Mouse (Mus musculus): ENCODE data around the gene 9330182O14Rik. TPM values are rescaled to one million over a fixed set of nuclear protein-coding genes. Genes with fewer than 3 reads are reported as not detected.

9330182O14Rik gene
- polyA plus RNA-seq, 1 experiment from 2014 or later: not detected

- WGBS: 90% methylated on average over 6 of the region's 6 CpGs
- no peak overlapping the region for H3K9ac ChIP-seq (replicated peaks)
- H3K4me1 ChIP-seq (replicated peaks): no peaks in the 10 kb centered on the region
- no peak overlapping the region for H3K4me3 ChIP-seq (replicated peaks)
- H3K36me3 ChIP-seq: no peaks in the 10 kb centered on the region
- H3K27ac ChIP-seq: no peak overlapping the region
- H3K27me3 ChIP-seq: no peaks in the 10 kb centered on the region
- no peak for ATAC-seq
- no peaks in the 10 kb centered on the region for H3K9me3 ChIP-seq
- H3K4me2 ChIP-seq (replicated peaks): no peak overlapping the region
Observed at GRCm38 (mm10) chr15:40157683-40158082, 23.5 kb downstream of the 9330182O14Rik start.

- no peaks in the 10 kb centered on the region for H3K9me3 ChIP-seq
- no peaks in the 10 kb centered on the region for H3K36me3 ChIP-seq
- no peak overlapping the region for H3K4me3 ChIP-seq (replicated peaks)
- WGBS: 40% methylated on average over 9 of the region's 9 CpGs
- 0 out of 2 replicates have a peak overlapping the region, but pooled peaks have one; percentile 59 for H3K27ac ChIP-seq
- no peak overlapping the region for H3K9ac ChIP-seq (replicated peaks)
- peak; percentile 54 for ATAC-seq
- H3K27me3 ChIP-seq: no peaks in the 10 kb centered on the region
- H3K4me1 ChIP-seq (replicated peaks): peaks cover 16% of the 10 kb centered on the region
- H3K4me2 ChIP-seq (replicated peaks): no peak overlapping the region
Observed at GRCm38 (mm10) chr15:40166560-40167275, 32.6 kb downstream of the 9330182O14Rik start.

GRCm38 (mm10) chr15:40167276-40168139 lies 33.3 kb downstream of the 9330182O14Rik start:
- Histone ChIP-seq H3K9me3 (no peaks in the 10 kb centered on the region), H3K4me3 (replicated peaks) (no peak overlapping the region), H3K27me3 (no peaks in the 10 kb centered on the region), H3K36me3 (no peaks in the 10 kb centered on the region), H3K4me2 (replicated peaks) (no peak overlapping the region), H3K27ac (peak overlapping the region; percentile 59; the same call in 1 of the 2 replicates), H3K9ac (replicated peaks) (no peak overlapping the region), H3K4me1 (replicated peaks) (peaks cover 16% of the 10 kb centered on the region)
- WGBS: 66% methylated on average over 26 of the region's 26 CpGs
- ATAC-seq: no peak

GRCm38 (mm10) chr15:40168140-40168688 lies 34.0 kb downstream of the 9330182O14Rik start:
- Histone ChIP-seq H3K4me1 (replicated peaks) (peaks cover 16% of the 10 kb centered on the region), H3K4me3 (replicated peaks) (no peak overlapping the region), H3K9me3 (no peaks in the 10 kb centered on the region), H3K9ac (replicated peaks) (no peak overlapping the region), H3K27ac (peak overlapping the region; percentile 59; the same call in 1 of the 2 replicates), H3K27me3 (no peaks in the 10 kb centered on the region), H3K36me3 (no peaks in the 10 kb centered on the region), H3K4me2 (replicated peaks) (no peak overlapping the region)
- WGBS: 70% methylated on average over 10 of the region's 10 CpGs
- ATAC-seq: no peak

GRCm38 (mm10) chr15:40169061-40169460 lies 34.9 kb downstream of the 9330182O14Rik start:
- WGBS: 81% methylated on average over 5 of the region's 5 CpGs
- Histone ChIP-seq H3K9me3 (no peaks in the 10 kb centered on the region), H3K27ac (no peak overlapping the region), H3K36me3 (no peaks in the 10 kb centered on the region), H3K4me2 (replicated peaks) (no peak overlapping the region), H3K4me1 (replicated peaks) (peaks cover 16% of the 10 kb centered on the region), H3K27me3 (no peaks in the 10 kb centered on the region), H3K9ac (replicated peaks) (no peak overlapping the region), H3K4me3 (replicated peaks) (no peak overlapping the region)
- ATAC-seq: no peak

- no peak overlapping the region for H3K27ac ChIP-seq
- H3K4me3 ChIP-seq (replicated peaks): peak overlapping the region; percentile 12; the same call in 1 of the 2 replicates
- WGBS: 13% methylated on average over 13 of the region's 13 CpGs
- no peaks in the 10 kb centered on the region for H3K27me3 ChIP-seq
- H3K9ac ChIP-seq (replicated peaks): no peak overlapping the region
- H3K36me3 ChIP-seq: no peaks in the 10 kb centered on the region
- H3K4me1 ChIP-seq (replicated peaks): peaks cover 16% of the 10 kb centered on the region
- peak; percentile 72 for ATAC-seq
- no peaks in the 10 kb centered on the region for H3K9me3 ChIP-seq
- peak overlapping the region; percentile 19 for H3K4me2 ChIP-seq (replicated peaks)
Observed at GRCm38 (mm10) chr15:40169705-40170104, 35.5 kb downstream of the 9330182O14Rik start.

GRCm38 (mm10) chr15:40179423-40179822 lies 45.3 kb downstream of the 9330182O14Rik start:
- H3K27me3 ChIP-seq: no peaks in the 10 kb centered on the region
- H3K4me2 ChIP-seq (replicated peaks): no peak overlapping the region
- no peak overlapping the region for H3K9ac ChIP-seq (replicated peaks)
- no peak overlapping the region for H3K27ac ChIP-seq
- H3K36me3 ChIP-seq: no peaks in the 10 kb centered on the region
- H3K9me3 ChIP-seq: no peaks in the 10 kb centered on the region
- ATAC-seq: no peak
- no peak overlapping the region for H3K4me3 ChIP-seq (replicated peaks)
- 0 out of 2 replicates have a peak, but pooled peaks cover 2% of the 10 kb centered on the region for H3K4me1 ChIP-seq (replicated peaks)
- WGBS: 12% methylated on average over 2 of the region's 2 CpGs

GRCm38 (mm10) chr15:40187017-40187416 lies 52.9 kb downstream of the 9330182O14Rik start:
- Histone ChIP-seq H3K36me3 (no peaks in the 10 kb centered on the region), H3K4me3 (replicated peaks) (no peak overlapping the region), H3K4me2 (replicated peaks) (no peak overlapping the region), H3K27ac (no peak overlapping the region), H3K27me3 (no peaks in the 10 kb centered on the region), H3K9me3 (no peaks in the 10 kb centered on the region), H3K9ac (replicated peaks) (no peak overlapping the region), H3K4me1 (replicated peaks) (no peaks in the 10 kb centered on the region)
- no peak for ATAC-seq
- 80% methylated on average over 6 of the region's 6 CpGs for WGBS

Small RNA genes lying within 50 kb of the gene (microRNA-seq; reads per million reads assigned to microRNA genes)
- not detected for gene Gm25958
